Mouse (Mus musculus): ENCODE measurements around the gene 9530077C05Rik. TPM values are rescaled to one million over a fixed set of nuclear protein-coding genes. Genes with fewer than 3 reads are reported as not detected.

The 9530077C05Rik gene
- polyA plus RNA-seq (2012; rRNA removed) (0.89 and 1.1 TPM in 2 replicates), polyA plus RNA-seq (2014; fragmentation: Nextera tagmentation; extraction: Ambion mirVana) (1.5 and 1.8 TPM in 2 replicates)

DNA sequence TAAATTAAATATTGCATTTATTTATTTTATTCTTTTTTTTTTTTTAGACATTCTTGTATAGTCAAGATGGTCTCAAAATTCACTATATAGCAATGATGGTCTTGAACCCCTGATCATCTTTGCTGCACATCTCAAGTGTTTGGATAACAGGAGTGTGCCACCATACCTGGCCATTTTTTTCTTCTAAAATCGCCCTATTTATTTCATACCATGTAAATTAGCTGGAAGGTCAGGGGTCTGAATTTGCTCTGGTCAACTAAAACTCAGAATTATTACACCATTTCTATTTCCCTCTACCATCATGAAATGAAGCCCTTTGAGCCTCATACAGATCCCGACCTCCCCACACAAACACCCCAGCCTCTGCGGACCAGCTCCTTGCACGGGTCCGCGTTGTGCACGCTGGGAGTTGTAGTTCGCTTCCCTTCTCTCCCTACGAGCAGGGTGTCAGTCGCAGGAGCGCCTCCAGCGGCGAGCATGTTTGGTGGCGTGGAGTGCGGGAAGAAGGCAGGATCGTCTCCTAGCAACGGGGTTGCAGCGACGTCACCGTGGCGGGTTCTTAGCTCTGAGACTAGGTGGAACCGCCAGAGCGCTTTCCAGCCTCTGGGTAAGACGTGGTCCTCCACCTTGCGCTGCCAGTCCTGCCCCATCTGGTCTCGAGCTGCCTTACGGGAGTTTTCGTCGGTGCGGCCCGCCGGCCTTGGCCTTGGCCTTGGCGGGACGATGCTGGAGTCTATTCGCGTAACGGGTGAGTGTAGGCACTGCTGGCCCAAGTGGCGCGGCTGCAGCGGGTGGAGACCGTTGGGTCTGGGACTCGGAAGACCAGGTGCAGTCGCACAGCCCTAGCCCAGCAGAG, at the start of gene 9530077C05Rik:
9530077C05Rik (plus strand) TSS at position 512 of the 856 bp plus-strand sequence.
- Histone ChIP-seq H3K4me3 (ENCODE audit: insufficient read depth in 1 of 2, low read depth in 2 of 2, low read length in 2 of 2) (peak within 1 kb of the TSS; percentile 56 to 66), H3K4me1 (replicated peaks; ENCODE audit: control insufficient read depth in 2 of 2, insufficient read depth in 2 of 2, low read length in 1 of 2) (no peaks in the 10 kb centered on the region), H3K4me2 (ENCODE audit: low read depth) (peak within 1 kb of the TSS; percentile 76), H3K36me3 (replicated peaks; ENCODE audit: control insufficient read depth, insufficient read depth, low read depth) (no peaks in the 10 kb centered on the region), H3K27me3 (ENCODE audit: control insufficient read depth, insufficient read depth, low read length) (no peaks in the 10 kb centered on the region), H3K9ac (replicated peaks) (peak within 1 kb of the TSS; percentile 60), H3K9me3 (ENCODE audit: control insufficient read depth, low read length) (no peaks in the 10 kb centered on the region), H3K27ac (no peak within 1 kb of the TSS)
- under 1% methylated on average over 43 of the region's 43 CpGs for WGBS (ENCODE audit: insufficient replicate concordance)
- peak; percentile 93 to 95 (median 94) for DNase-seq (ENCODE audit: low read depth in 3 of 3, low spot score in 3 of 3)
- peak; percentile 99 for ATAC-seq (ENCODE audit: insufficient read depth)
- TF ChIP-seq EP300 (IDR thresholded peaks at IDR 0.05; ENCODE audit: low read depth) (no peak), CTCF (IDR thresholded peaks at IDR 0.05; ENCODE audit: low read depth) (peak; percentile 99)

DNA sequence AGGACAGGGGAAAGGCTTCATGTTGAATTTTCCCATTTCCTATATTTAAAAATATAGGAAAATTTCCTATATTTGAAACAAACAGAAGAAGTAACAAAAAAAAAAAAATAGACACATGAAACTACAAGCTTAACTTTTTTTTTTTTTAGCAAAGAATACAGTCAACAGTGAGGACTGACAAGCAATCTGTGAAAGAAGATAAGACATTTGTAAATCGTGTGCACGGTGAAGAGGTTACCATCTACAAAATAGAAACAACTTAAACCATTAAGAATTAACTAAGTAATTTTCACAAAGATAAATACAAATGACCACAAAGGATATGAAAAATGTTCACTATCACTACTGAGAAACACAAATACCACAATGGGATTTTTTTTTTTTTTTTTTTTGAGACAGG, 45.1 kb upstream of the 9530077C05Rik start:
- 39% methylated on average over 2 of the region's 2 CpGs for whole genome bisulfite sequencing (ENCODE audit: insufficient replicate concordance)

DNA sequence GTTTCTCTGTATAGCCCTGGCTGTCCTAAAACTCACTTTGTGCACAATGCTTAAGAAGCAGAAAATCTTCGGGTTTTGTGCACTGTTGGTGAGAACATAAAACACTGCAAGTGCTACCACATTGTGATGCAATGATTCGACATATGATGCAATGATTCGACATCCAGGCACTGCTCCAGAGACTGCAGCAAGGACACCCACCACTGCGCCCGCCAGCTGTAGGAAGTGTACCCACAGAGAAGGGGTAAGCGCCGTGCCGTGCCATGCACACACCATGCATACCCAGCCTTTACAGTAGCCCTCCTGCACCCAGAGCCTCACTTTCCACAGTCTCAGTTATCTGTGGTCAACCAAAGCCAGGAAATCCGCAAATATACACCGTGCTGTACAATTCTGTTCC, 44.7 kb upstream of the 9530077C05Rik start:
- no peaks in the 10 kb centered on the region for H3K9me3 ChIP-seq (ENCODE audit: control insufficient read depth, low read length)
- no peak for TF ChIP-seq CTCF (IDR thresholded peaks at IDR 0.05; ENCODE audit: low read depth)
- no peak for TF ChIP-seq EP300 (IDR thresholded peaks at IDR 0.05; ENCODE audit: low read depth)
- WGBS (ENCODE audit: insufficient replicate concordance), result 80% methylated on average over 10 of the region's 10 CpGs
- peaks cover 95% of the 10 kb centered on the region for H3K36me3 ChIP-seq (replicated peaks; ENCODE audit: control insufficient read depth, insufficient read depth, low read depth)
- no peak overlapping the region for H3K27ac ChIP-seq
- no peak overlapping the region for H3K9ac ChIP-seq (replicated peaks)
- ATAC-seq (ENCODE audit: insufficient read depth) (0 out of 2 replicates have a peak, but pooled peaks have one; percentile 23), DNase-seq (ENCODE audit: low read depth in 3 of 3, low spot score in 3 of 3) (no peak)
- no peak overlapping the region for H3K4me2 ChIP-seq (ENCODE audit: low read depth)
- H3K4me3 ChIP-seq (ENCODE audit: insufficient read depth in 1 of 2, low read depth in 2 of 2, low read length in 2 of 2), result no peak overlapping the region
- H3K27me3 ChIP-seq (ENCODE audit: control insufficient read depth, insufficient read depth, low read length), result no peaks in the 10 kb centered on the region
- H3K4me1 ChIP-seq (replicated peaks; ENCODE audit: control insufficient read depth in 2 of 2, insufficient read depth in 2 of 2, low read length in 1 of 2), result no peaks in the 10 kb centered on the region

More for the DNA sequence above, 45.1 kb upstream of the 9530077C05Rik start:
- no peaks in the 10 kb centered on the region for H3K4me1 ChIP-seq (replicated peaks; ENCODE audit: control insufficient read depth in 2 of 2, insufficient read depth in 2 of 2, low read length in 1 of 2)
- TF ChIP-seq CTCF (IDR thresholded peaks at IDR 0.05; ENCODE audit: low read depth), result no peak
- TF ChIP-seq EP300 (IDR thresholded peaks at IDR 0.05; ENCODE audit: low read depth), result no peak
- H3K9ac ChIP-seq (replicated peaks), result no peak overlapping the region
- no peak for ATAC-seq (ENCODE audit: insufficient read depth)
- H3K27ac ChIP-seq, result no peak overlapping the region
- DNase-seq (ENCODE audit: low read depth in 3 of 3, low spot score in 3 of 3), result no peak
- H3K4me3 ChIP-seq (ENCODE audit: insufficient read depth in 1 of 2, low read depth in 2 of 2, low read length in 2 of 2), result no peak overlapping the region
- no peak overlapping the region for H3K4me2 ChIP-seq (ENCODE audit: low read depth)
- peaks cover 95% of the 10 kb centered on the region for H3K36me3 ChIP-seq (replicated peaks; ENCODE audit: control insufficient read depth, insufficient read depth, low read depth)
- no peaks in the 10 kb centered on the region for H3K9me3 ChIP-seq (ENCODE audit: control insufficient read depth, low read length)
- H3K27me3 ChIP-seq (ENCODE audit: control insufficient read depth, insufficient read depth, low read length), result no peaks in the 10 kb centered on the region

DNA sequence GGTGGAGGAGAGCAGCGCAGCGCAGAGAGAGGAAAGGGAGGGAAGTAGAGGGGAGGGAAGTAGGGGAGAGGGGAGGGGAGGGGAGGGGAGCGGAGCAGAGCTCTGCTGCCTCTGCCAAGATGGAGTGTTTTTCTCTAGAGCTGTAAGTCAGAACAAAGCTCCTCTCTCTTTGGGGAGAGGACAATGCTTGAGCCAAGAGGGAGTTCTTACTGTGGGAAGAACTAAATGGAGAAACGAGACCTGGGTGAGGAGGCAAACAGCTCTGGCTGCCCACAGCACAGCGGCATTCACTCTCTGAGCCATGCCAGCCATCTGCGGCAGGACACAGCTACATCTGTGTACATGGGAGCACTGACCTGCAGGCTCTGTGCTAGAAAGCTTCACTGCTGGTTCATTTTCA, 43.3 kb upstream of the 9530077C05Rik start:
- Histone ChIP-seq H3K4me2 (ENCODE audit: low read depth) (no peak overlapping the region), H3K36me3 (replicated peaks; ENCODE audit: control insufficient read depth, insufficient read depth, low read depth) (peaks cover 95% of the 10 kb centered on the region), H3K4me3 (ENCODE audit: insufficient read depth in 1 of 2, low read depth in 2 of 2, low read length in 2 of 2) (no peak overlapping the region), H3K27me3 (ENCODE audit: control insufficient read depth, insufficient read depth, low read length) (no peaks in the 10 kb centered on the region), H3K27ac (no peak overlapping the region), H3K9me3 (ENCODE audit: control insufficient read depth, low read length) (no peaks in the 10 kb centered on the region), H3K9ac (replicated peaks) (no peak overlapping the region), H3K4me1 (replicated peaks; ENCODE audit: control insufficient read depth in 2 of 2, insufficient read depth in 2 of 2, low read length in 1 of 2) (no peaks in the 10 kb centered on the region)
- WGBS (ENCODE audit: insufficient replicate concordance), result 84% methylated on average over 6 of the region's 6 CpGs
- TF ChIP-seq CTCF (IDR thresholded peaks at IDR 0.05; ENCODE audit: low read depth), result no peak
- TF ChIP-seq EP300 (IDR thresholded peaks at IDR 0.05; ENCODE audit: low read depth), result no peak
- DNase-seq (ENCODE audit: low read depth in 3 of 3, low spot score in 3 of 3) (no peak), ATAC-seq (ENCODE audit: insufficient read depth) (no peak)

DNA sequence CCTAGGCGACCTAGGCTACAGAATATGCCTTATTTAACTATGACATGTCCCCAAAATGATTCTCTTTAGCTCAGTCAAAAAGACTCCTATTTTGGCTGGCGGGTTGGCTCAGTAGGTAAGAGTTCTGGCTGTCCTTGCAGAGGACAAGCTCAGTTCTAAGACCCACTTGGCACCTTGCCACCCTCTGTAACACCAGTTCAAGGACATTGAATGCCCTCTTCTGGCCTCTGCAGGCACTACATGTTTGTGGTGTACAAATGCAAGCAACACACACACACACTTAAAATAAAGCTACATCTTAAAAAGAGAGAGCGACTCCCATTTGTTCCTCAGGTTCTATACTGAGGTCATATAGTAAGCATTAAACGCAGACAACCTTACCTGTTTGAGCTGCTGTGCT, 38.6 kb upstream of the 9530077C05Rik start:
- Histone ChIP-seq H3K27ac (no peak overlapping the region), H3K4me1 (replicated peaks; ENCODE audit: control insufficient read depth in 2 of 2, insufficient read depth in 2 of 2, low read length in 1 of 2) (no peaks in the 10 kb centered on the region), H3K9me3 (ENCODE audit: control insufficient read depth, low read length) (no peaks in the 10 kb centered on the region), H3K4me2 (ENCODE audit: low read depth) (no peak overlapping the region), H3K36me3 (replicated peaks; ENCODE audit: control insufficient read depth, insufficient read depth, low read depth) (peaks cover 88% of the 10 kb centered on the region), H3K27me3 (ENCODE audit: control insufficient read depth, insufficient read depth, low read length) (no peaks in the 10 kb centered on the region), H3K9ac (replicated peaks) (no peak overlapping the region), H3K4me3 (ENCODE audit: insufficient read depth in 1 of 2, low read depth in 2 of 2, low read length in 2 of 2) (no peak overlapping the region)
- TF ChIP-seq EP300 (IDR thresholded peaks at IDR 0.05; ENCODE audit: low read depth) (no peak), CTCF (IDR thresholded peaks at IDR 0.05; ENCODE audit: low read depth) (peak; percentile 41)
- DNase-seq (ENCODE audit: low read depth in 3 of 3, low spot score in 3 of 3) (no peak), ATAC-seq (ENCODE audit: insufficient read depth) (no peak)
- 94% methylated on average over 4 of the region's 4 CpGs for WGBS (ENCODE audit: insufficient replicate concordance)

Measured in liver, embryonic 14.5 days (tissue).